Mouse (Mus musculus): Measurements from ENCODE around the gene Slc16a11.

DNA sequence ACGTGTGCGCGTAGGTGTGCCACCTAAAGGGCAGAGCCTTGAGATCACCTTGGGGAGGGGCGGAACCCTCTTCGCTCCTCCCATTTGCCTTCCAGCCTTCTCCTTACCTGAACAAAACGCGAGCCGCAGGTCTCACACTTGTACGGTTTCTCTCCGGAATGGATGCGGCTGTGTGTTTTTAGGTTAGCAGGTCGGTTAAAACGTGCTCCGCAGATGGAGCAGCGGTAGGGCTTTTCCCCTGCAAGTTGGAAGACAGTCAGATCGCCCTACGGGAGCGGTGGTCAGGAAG lies 14.0 kb downstream of the Slc16a11 start:
- TF ChIP-seq POLR2A (IDR thresholded peaks at IDR 0.05; ENCODE audit: low read depth, low read length), result no peak
- TF ChIP-seq JUND (conservative IDR thresholded peaks at IDR 0.05; ENCODE audit: low read depth, low read length), result no peak
- TF ChIP-seq MAZ (IDR thresholded peaks at IDR 0.05; ENCODE audit: low read depth, low read length), result no peak
- TF ChIP-seq E2F4 (IDR thresholded peaks at IDR 0.05; ENCODE audit: insufficient replicate concordance, low read depth, low read length), result no peak
- no peak for TF ChIP-seq PAX5 (IDR thresholded peaks at IDR 0.05; ENCODE audit: low read length)
- TF ChIP-seq CTCF (conservative IDR thresholded peaks at IDR 0.05 in 1 of 2, IDR thresholded peaks at IDR 0.05 in 1 of 2; ENCODE audit: low read depth in 2 of 2, low read length in 2 of 2), result no peak
- TF ChIP-seq MAX (IDR thresholded peaks at IDR 0.05; ENCODE audit: low read length), result no peak

Data from CH12.LX (cell line).